Mouse (Mus musculus) stomach, embryonic 14.5 days (tissue): ENCODE data around the gene Reg3d. TPM values are rescaled to one million over a fixed set of nuclear protein-coding genes. Genes with fewer than 3 reads are reported as not detected.

Source experiments
- ATAC-seq: fragments of 200-750 bp; cut with Nextera tagmentation; 2 replicates; pipeline ENCODE4 v1.8.0; 2017; ENCODE audit warnings: low read depth, moderate TSS enrichment; ENCODE audit not compliant: insufficient number of reproducible peaks, insufficient read depth, low FRiP score
- H3K27ac ChIP-seq: fragments of 300-500 bp; sonication (generic); 2 replicates; pipeline ENCODE4 v1.5.1; 2014; ENCODE audit warnings: mild to moderate bottlenecking, low read length, moderate library complexity, mixed read lengths
- H3K27me3 ChIP-seq: fragments of 300-500 bp; sonication (generic); 2 replicates; pipeline ENCODE4 v1.6.1; 2014; ENCODE audit warnings: low read length, control low read depth, mixed read lengths; ENCODE audit not compliant: control insufficient read depth, insufficient read depth
- H3K36me3 ChIP-seq: fragments of 300-500 bp; sonication (generic); 2 replicates; pipeline ENCODE4 v1.6.1; 2014; ENCODE audit warnings: mild to moderate bottlenecking, control low read depth, low read length, moderate library complexity, mixed read lengths; ENCODE audit not compliant: control insufficient read depth, insufficient read depth
- H3K4me1 ChIP-seq: fragments of 300-500 bp; sonication (generic); 2 replicates; pipeline ENCODE4 v1.6.1; 2014; ENCODE audit warnings: low read length, control low read depth, mixed read lengths; ENCODE audit not compliant: control insufficient read depth, insufficient read depth
- H3K4me2 ChIP-seq: fragments of 300-500 bp; sonication (generic); replicated peaks from 2 replicates; pipeline ENCODE4 v1.6.1; 2014; ENCODE audit warnings: low read depth, low read length, control low read depth
- H3K4me3 ChIP-seq: fragments of 300-500 bp; sonication (generic); 2 replicates; pipeline ENCODE4 v1.5.1; 2014; ENCODE audit warnings: low read depth, low read length, control low read depth
- H3K9ac ChIP-seq: fragments of 300-500 bp; sonication (generic); replicated peaks from 2 replicates; pipeline ENCODE4 v1.6.1; 2014; ENCODE audit warnings: low read depth, mild to moderate bottlenecking, control low read depth, low read length, moderate library complexity, mixed read lengths
- H3K9me3 ChIP-seq: fragments of 300-500 bp; sonication (generic); 2 replicates; pipeline ENCODE4 v1.6.1; 2016; ENCODE audit warnings: low read depth, low read length, control low read depth; ENCODE audit not compliant: control insufficient read depth
- WGBS: fragments of 180-500 bp; shearing (Covaris S2); extraction: QIAGEN DNeasy Blood & Tissue Kit; methylation state at CpG from one replicate; pipeline ENCODE4 v1.1.7; 2014; 5-methylcytosine and 5-hydroxymethylcytosine counted together
- polyA plus RNA-seq: library from polyadenylated mRNA; unstranded; fragments of >200 nt; fragmentation: Nextera tagmentation; extraction: Ambion mirVana; gene quantifications from 2 replicates; pipeline ENCODE4 v1.2.1, GENCODE M21; 2014

The Reg3d gene
- polyA plus RNA-seq, 1 experiment from 2014 or later = not detected

GRCm38 (mm10) chr6:78340296-78340695, 38.4 kb downstream of the Reg3d start:
- ATAC-seq = no peak

GRCm38 (mm10) chr6:78331919-78332569, 46.6 kb downstream of the Reg3d start:
- no peak for ATAC-seq
- Histone ChIP-seq H3K4me1 (no peaks in the 10 kb centered on the region), H3K9ac (no peak overlapping the region), H3K9me3 (no peaks in the 10 kb centered on the region), H3K27ac (no peak overlapping the region), H3K36me3 (no peaks in the 10 kb centered on the region), H3K4me3 (no peak overlapping the region), H3K4me2 (no peak overlapping the region), H3K27me3 (no peaks in the 10 kb centered on the region)
- WGBS = 29% methylated on average over 7 of the region's 7 CpGs

More at GRCm38 (mm10) chr6:78340296-78340695, 38.4 kb downstream of the Reg3d start:
- Histone ChIP-seq H3K4me1 (no peaks in the 10 kb centered on the region), H3K9me3 (no peaks in the 10 kb centered on the region), H3K9ac (no peak overlapping the region), H3K4me3 (no peak overlapping the region), H3K27me3 (no peaks in the 10 kb centered on the region), H3K4me2 (no peak overlapping the region), H3K27ac (no peak overlapping the region), H3K36me3 (no peaks in the 10 kb centered on the region)

- Histone ChIP-seq H3K27ac (no peak overlapping the region), H3K36me3 (no peaks in the 10 kb centered on the region), H3K4me2 (no peak overlapping the region), H3K4me3 (no peak overlapping the region), H3K9me3 (no peaks in the 10 kb centered on the region), H3K9ac (no peak overlapping the region), H3K27me3 (no peaks in the 10 kb centered on the region), H3K4me1 (no peaks in the 10 kb centered on the region)
- WGBS = 58% methylated on average over 2 of the region's 2 CpGs
- ATAC-seq = no peak
Measured at GRCm38 (mm10) chr6:78329166-78329565, 49.5 kb downstream of the Reg3d start.

GRCm38 (mm10) chr6:78327798-78328197, 50.9 kb downstream of the Reg3d start:
- Histone ChIP-seq H3K4me2 (no peak overlapping the region), H3K9me3 (no peaks in the 10 kb centered on the region), H3K4me3 (no peak overlapping the region), H3K27ac (no peak overlapping the region), H3K27me3 (no peaks in the 10 kb centered on the region), H3K4me1 (no peaks in the 10 kb centered on the region), H3K9ac (no peak overlapping the region), H3K36me3 (no peaks in the 10 kb centered on the region)
- ATAC-seq = no peak

Other genes with a start within 250 kb of the Reg3d start
- not detected in 2 replicates for gene Reg3b, start 8.2 kb downstream of the Reg3d start, polyA plus RNA-seq
- gene Reg3a, start 1.8 kb upstream of the Reg3d start, polyA plus RNA-seq = not detected in 2 replicates
- gene Reg2, start 16.8 kb upstream of the Reg3d start, polyA plus RNA-seq = not detected in 2 replicates
- gene Reg1, start 43.8 kb upstream of the Reg3d start, polyA plus RNA-seq = 3.8 TPM in 1 of 2 replicates, not detected in the other
- 0.35 and 0.45 TPM in 2 replicates for gene Reg3g, start 90.0 kb upstream of the Reg3d start, polyA plus RNA-seq